Mouse (Mus musculus): ENCODE measurements around the gene Arhgef10l.
"Not testable (repeated sequence)": the region's sequence is repeated elsewhere in the genome, so short reads cannot be mapped to it uniquely, and the experiment has no call there.

The Arhgef10l gene

DNA sequence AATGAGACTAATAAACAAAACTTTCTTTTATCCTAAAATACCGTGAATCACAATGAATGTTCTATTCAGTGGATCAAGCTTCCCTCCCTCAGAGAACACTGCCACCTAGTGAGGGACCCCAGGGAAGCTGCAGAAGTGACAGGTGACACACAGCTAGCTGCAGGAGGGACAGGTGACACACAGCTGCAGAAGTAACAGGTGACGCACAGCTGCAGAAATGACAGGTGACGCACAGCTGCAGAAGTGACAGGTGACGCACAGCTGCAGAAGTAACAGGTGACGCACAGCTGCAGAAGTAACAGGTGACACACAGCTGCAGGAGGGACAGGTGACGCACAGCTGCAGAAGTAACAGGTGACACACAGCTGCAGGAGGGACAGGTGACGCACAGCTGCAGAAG is 90.9 kb downstream of the Arhgef10l start:
- CTCF ChIA-PET: interaction anchor here (0.5 kb wide), 1 partner anchor 1763 kb away, joined by 3 read pairs; no protein-coding TSS in a partner anchor

DNA sequence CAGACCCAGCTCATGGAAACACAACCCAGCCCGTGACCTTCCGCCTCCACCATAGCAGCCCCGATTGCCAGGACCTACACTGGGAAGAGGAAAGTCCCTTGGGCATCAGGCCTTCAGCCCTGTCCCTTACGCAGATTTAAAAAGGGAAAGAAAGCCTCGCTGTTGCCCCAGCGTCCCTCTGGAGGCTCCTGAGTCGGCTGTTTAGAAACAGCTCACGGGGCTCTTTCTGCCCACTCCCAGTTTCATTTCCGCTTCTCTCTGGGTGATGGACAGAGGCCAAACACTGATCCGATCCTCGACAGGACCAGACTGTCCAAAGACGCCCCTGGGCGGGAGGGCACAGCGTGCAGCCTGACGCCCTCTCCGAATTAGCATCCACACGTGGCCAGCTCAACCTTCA is 93.4 kb downstream of the Arhgef10l start:
- CTCF ChIA-PET: no interaction called here

DNA sequence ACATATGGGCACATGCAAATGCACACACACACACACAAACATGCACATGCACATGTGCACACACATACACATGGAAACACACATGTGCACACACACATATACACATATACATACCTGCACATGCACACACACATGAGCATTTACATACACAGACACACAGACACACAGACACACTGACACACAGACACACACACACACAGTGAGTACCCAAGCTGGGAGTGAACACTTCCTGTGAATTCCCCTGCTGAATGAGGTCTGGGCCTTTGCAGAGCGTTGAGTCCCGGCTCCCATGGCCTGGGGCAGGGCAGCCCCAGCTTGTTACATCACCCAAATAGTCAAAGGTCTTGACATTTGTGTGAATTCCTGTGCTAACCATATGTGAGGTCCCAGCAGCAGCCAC is 96.4 kb downstream of the Arhgef10l start:
- CTCF ChIA-PET: no interaction called here

DNA sequence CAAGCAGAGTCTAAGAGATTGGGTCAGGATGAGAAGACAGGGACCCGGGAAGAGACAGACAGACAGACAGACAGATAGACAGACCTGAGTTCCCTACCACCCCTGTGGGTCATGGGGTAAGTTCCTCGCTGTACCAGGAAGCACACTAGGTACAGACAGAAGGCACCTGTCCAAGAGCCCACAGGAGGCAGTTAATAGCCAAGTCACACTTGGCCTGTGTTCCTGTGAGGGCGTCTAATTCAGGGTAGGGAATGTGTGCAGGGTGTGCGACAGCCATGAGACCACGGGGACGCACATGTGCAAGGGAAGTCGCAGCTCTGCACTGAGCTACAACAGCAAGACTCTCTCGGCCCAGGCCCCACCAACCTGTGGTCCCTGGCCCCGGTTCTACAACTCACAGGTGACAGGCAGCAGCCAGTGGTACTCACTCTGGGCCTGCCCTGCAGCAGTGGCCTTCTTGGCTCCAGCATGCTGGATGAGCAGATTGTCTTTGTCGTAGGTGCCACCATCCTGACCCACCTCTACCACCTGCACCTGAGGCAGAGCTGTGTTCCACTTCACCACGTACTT is 97.8 kb downstream of the Arhgef10l start:
- CTCF ChIA-PET: interaction anchor here (0.6 to 0.7 kb wide), 2 partner anchors 283 to 715 kb away, joined by 3 to 4 read pairs; no protein-coding TSS in a partner anchor

DNA sequence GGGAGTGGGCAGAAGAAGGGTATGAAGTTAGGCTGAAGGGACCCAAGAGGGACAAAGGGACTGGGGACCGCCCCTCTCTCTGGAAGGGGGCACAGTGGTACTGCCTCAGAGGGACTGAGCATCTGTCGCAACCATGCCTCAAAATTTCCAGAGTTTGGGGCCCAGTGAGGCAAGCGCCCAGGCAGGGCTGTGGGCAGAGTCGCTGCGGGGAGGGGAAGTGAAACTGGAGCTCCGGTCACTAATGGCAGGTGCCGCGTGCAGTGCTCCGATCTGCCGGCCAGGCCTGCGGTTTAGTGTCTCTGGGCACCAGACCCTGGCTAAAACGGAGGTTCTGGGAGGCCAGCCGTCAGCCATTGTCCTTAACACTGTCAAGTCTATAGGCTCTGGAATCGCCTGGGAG is 99.0 kb downstream of the Arhgef10l start:
- CTCF ChIA-PET: no interaction called here

DNA sequence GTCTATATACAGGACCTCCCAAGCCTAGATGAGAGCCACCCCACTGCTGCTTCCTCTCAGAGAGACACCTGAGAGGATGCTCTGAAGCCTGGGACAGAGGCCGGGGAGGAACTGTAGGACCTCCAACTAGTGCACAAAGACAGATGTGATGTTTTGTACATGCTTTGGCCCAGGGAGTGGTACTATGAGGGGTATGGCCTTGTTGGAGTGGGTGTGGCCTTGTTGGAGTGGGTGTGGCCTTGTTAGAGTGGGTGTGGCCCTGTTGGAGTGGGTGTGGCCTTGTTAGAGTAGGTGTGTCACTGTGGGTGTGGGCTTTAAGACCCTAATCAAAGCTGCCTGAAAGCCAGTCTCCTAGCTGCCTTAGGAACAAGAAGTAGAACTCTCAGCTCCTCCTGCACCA is 101.4 kb downstream of the Arhgef10l start:
- CTCF ChIA-PET: not testable (repeated sequence)

DNA sequence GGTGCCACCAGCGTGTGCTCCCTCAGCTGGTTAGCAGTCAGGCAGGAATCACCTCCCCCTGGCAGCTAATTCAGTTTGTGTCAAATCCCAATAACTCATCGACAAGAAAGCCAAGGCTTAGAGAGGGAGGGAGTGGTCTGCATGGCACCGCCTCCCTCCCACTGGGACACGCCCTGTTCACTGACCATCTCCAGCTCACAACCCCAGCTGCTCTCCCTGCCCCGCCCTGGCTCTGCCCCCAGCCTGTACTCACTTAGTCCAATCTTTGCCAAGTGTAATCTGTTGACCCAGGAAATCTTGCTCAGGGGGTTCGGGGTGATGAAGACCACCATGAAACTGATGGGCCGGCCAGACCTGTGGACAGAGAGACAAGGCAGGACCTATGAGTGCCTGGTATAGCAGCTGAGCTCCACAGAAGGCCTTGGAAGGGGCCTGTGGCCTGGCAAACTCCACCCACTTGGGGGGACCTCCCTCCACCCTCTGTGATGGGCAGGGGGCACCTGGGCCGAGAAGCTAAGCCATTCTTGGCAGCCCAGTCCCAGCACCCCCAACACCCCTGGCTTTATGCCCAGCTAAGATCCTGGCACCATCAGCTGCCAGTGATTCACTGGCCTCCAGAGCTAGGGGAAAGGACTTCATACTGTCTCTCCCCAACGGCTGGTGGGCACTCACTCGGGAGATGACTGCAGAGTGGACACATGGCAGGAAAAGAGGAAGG is 103.2 kb downstream of the Arhgef10l start:
- CTCF ChIA-PET: interaction anchor here (0.5 kb wide), 1 partner anchor 1148 kb away, joined by 7 read pairs; no protein-coding TSS in a partner anchor

DNA sequence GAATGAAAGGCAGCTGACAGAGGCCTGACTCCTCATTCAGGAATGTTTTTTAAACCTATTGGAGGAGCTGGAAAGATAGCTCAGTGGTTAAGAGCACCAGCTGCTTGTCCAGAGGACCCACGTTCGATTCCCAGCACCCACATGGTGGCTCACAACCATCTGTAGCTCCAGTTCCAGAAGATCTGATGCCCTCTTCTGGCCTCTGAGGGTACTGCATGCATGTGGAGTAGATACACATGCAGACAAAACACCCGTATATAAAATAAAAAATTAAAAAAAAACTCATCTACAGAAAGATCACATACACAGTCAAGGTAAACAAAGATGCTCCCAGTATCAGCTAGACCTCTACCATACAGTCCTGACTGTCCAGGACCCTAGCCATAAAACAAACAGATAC is 104.1 kb downstream of the Arhgef10l start:
- CTCF ChIA-PET: interaction anchor here (0.6 to 0.7 kb wide), 2 partner anchors 26 to 101 kb away, joined by 5 read pairs; no protein-coding TSS in a partner anchor

DNA sequence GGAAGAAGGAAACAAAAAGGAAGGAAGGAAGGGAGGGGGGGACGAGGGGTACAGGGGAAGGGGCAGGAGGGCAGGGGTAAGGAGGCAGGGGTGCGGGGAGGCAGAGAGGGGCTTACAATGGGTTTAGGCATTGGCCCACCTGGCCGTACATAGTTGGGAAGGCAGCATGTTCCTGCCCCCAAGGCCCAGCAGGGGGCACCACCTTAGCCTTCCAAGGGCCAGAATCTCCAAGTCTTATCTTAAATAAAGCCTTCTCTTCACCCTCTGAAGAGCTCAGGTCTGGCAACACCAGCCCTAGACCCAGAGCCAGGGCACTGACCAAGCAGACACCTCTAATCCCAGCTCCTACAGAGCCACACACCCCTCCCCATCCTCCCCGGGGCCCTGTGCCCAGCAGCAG is 106.0 kb downstream of the Arhgef10l start:
- CTCF ChIA-PET: interaction anchor here (0.7 kb wide), 1 partner anchor 949 kb away, joined by 5 read pairs; no protein-coding TSS in a partner anchor

DNA sequence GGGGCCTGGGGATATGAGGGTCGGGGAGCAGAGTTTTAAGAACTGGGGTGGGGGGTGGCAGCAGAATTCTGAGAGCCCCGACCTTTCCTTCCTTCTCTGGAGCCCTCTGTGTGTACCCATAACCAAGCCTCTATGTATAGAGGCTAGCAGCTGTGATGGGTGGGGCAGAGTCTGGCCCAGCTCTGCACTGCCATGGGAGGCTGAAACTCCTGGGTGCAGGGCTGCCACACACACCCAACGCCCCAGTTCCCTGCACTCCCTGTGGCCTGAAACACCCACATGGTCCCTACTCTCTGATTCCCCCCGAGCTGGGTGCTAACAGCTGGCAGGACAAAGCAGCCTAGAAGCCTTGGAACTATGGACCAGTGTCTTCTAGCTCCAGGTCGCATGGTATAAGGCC is 107.6 kb downstream of the Arhgef10l start:
- CTCF ChIA-PET: no interaction called here

DNA sequence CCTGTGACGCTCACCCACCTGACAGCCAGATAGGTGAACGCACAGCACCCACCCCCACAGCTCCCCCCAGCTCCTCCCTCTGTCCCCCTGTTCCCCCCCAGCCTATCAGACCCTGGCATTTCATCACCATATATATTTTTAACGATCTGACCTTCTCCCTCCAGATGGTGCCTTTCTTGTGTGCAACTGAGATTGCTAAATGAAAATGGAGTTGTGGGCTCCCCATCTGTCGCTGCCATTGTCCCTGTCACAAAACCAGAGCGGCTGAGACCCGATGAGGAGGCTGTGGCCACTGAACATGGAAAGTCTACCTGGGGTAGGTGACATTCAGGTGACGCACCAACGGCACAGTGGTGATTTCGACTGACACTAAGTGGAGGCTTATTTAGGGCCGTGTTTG is 109.3 kb downstream of the Arhgef10l start:
- CTCF ChIA-PET: no interaction called here

DNA sequence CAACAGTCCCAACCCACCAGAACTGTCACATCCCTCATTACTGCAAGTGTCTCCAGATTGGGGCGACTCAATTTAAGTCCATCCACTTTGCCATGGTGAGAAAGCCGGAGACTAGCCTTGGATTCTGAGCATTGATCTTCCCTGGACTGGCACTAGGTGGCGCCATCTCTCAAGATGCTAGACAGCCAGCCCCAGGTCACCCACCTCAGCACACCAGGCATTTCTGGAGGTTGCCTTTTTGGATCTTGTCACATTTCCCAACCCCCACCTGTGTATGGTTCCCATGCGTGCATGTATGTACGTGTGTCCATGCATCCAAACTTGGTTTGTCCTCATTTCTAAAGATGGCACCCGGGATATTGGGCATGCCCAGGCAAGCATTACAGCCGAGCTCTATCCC is 110.5 kb downstream of the Arhgef10l start:
- CTCF ChIA-PET: interaction anchor here (0.7 kb wide), 1 partner anchor 188 kb away, joined by 3 read pairs; no protein-coding TSS in a partner anchor

DNA sequence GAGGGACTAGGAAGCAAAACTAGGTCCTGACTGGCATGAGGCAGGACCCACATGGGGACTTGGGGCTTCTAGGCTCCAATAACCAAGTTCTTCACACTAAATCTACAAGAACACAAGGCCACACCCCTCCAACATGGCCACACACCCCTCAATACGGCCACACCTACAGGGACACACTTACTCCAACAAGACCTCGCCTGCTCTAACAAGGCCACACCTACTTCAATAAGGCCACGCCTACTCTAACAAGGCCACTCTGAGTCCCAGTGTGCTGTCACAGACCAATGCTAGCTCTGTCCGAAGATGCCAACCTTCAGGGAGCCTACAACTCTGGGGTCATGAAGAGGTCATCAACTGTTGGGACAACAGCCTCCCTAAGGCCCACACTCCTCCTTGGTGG is 111.3 kb downstream of the Arhgef10l start:
- CTCF ChIA-PET: no interaction called here

DNA sequence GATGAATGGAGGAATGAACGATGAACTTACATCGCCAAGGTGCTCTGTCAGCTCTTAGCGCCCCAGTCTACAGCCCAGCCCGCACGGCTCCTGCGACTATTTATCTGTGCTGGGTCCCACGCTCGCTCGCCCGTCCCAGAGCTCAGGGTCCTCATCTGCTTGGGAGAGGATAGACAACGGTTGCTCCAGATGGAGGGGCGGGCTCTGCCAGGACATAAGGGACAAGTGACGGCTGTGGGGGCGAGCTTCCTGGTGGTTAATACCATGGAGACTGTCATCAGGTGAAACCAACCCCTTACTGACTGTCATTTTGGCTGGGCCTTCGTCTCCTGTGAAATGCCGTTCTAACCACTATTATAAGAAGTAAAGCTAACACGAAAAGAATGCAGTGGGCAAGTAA is 114.0 kb downstream of the Arhgef10l start:
- CTCF ChIA-PET: no interaction called here

DNA sequence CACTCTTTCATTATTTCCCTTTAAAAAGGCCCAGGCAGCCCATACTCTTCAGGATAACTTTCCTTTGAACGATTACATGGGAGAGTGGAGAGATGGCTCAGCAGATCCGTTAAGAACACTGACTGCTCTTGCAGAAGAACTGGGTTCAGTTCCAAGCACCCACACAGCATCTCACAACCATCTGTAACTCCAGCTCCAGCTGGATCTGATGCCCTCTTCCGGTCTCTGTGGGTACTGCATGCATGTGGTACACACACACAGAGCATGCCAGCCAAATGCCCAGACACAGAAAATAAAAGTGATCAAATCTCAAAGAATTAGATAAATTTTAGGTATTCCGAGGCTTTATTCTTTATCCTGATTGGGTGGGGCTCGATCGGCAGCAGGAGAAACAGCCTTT is 115.1 kb downstream of the Arhgef10l start:
- CTCF ChIA-PET: no interaction called here

DNA sequence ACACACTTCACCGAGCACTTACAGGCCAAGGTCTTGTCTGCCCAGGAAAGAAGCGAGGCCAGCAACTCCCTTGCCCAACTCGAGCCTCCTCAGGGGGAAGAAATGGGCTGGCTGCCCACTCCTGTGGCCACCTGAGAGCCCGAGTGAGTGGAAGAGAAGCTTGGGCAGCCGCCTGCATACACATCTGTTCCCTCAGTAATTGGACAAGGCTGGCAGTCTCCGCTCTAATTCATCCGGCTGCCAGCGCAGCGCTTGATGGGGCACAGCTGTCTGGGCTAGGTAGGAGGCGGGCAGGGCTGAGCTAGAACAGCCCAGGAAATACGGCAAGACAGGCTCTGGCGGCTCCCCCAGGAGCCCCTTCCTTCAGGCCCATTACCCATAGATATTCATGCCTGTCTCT is 115.8 kb downstream of the Arhgef10l start:
- CTCF ChIA-PET: no interaction called here

DNA sequence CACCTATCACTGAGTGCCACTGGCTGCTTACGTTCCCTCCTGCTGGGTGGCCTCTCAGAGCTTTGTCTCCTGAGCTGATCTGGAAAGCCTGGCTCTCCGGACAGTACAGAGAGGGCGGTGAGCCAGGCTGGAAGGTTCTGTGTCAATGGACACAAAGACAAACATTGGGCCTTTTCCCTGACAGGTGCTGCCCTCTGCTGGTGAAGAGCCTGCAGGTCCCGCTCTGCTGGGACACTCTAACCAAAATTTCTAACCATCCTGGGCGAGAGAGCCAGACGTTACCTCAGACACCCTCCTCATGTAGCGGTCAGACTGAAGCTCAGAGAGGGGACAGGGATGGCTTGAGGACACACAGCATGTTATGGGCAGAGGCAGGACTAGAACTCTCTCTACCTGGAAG is 118.3 kb downstream of the Arhgef10l start:
- CTCF ChIA-PET: no interaction called here

DNA sequence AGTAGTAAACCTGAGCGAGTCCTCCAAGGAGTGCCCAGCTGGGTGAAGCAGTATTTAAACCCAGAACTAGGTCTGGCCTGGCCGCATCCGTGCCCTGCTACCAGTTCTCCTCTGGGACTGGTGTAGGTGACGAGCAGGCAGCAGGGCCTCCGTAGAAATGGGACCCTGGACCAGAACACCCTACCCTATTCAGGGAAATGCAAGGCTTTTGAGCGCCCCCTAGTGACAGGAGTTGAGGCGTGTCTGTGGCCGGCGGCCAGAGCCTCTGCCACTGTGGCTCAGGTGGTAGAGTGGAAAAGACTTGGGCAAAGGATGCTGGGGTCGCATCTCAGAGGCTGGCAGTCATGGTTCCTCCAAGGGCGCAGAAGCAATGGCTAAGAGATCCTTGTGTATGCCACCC is 126.7 kb downstream of the Arhgef10l start:
- CTCF ChIA-PET: no interaction called here

DNA sequence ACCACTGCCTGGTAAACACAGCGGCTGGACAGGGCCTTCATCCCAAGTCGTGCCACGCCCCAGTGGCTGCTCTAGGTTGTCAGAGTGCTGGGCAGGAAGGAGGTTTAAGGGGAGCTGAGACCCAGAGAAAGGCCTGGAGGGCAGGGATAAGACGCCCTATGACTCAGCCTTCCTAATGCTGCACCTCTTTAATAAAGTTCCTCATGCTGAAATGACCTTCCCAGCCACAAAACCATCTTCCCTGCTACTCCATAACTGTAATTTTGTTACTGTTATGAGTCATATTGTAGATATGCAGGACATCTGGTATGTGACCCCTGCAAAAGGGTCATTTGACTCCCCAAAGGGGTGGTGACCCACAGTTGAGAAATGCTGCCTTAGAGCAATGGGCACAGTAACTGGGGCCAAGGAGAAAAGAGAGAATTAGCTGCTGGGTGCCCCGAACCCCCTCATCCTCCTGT is 128.2 kb downstream of the Arhgef10l start:
- CTCF ChIA-PET: interaction anchor here (0.6 kb wide), 1 partner anchor 853 kb away, joined by 4 read pairs; no protein-coding TSS in a partner anchor

DNA sequence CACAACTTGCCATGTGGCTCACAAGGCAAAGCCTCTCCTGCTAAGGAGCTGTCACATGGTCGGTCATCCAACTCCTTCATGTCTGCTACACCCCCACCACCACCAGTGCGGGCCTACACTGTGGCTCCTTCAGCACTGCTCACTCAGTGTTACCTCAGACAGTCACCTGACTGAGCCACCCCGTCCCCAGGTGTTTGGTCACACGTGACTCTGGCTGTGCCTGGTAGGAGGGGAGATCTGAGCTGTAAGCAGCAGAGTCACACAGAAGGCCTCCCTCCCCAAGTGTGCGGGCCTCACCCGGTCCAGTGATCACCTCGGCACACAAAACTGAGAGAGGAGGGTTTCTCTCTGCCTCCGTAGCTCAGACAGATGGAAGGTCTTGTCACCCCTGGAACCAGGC is 130.5 kb downstream of the Arhgef10l start:
- CTCF ChIA-PET: interaction anchor here (0.7 kb wide), 1 partner anchor 262 kb away, joined by 3 read pairs; no protein-coding TSS in a partner anchor

DNA sequence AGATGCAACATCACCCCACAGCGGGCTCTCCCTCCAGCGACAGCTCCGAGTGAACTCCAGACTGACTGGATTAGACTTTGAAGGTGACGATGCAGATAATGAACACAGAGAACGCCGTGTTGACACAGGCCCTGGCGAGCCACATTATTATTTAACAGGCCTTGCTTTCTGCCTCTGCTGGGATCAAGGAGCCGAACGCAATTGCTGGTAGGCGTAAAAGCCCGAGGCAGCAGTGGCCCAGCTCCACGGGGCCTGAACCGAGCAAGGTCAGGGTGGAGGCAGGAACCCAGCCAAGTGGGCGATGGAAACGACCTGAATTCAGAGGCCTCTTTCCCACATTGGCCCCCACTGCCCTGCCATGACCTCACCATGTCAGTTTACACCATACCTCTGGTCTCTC is 133.5 kb downstream of the Arhgef10l start:
- CTCF ChIA-PET: no interaction called here

DNA sequence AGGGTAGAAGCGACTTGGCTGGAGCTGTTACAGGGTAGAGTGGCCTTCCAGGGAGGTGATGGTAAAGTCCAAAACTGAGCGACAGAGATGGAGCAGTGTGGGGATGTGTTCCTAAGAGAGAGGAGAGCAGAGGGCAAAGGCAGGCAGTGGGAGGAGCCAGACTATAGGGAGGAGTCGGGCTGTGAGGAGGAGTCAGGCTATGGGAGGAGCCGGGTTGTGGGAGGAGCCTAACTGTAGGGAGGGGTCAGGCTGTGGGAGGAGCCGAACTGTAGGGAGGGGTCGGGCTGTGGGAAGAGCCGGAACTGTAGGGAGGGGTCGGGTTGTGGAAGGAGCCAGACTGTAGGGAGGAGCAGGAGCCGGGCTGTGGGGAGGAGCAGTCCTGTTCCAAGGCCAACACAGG is 134.8 kb downstream of the Arhgef10l start:
- CTCF ChIA-PET: no interaction called here

DNA sequence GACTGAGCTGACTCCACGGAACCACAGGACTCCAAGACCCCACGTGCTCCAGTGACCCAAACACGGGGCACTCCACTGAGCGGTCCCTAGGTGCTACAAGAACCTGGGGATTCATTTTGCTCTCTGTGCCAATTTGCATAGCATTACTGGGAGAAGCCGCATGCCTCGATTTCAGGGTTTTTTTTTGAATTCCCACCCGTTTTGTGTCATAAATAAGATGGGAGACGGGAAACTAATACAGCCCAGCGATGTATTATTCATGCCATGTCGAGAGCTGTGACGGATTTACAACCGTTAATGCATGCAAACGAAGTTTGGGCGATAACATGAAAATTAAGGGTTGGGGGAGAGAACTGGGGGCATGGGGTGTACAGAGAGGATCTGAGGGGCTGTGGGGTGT is 136.1 kb downstream of the Arhgef10l start:
- CTCF ChIA-PET: no interaction called here
